Mouse (Mus musculus): ENCODE results near the gene Stra6. TPM values are rescaled to one million over a fixed set of nuclear protein-coding genes. Genes with fewer than 3 reads are reported as not detected.

Stra6 gene
- total and polyA plus RNA-seq, 2 experiments from 2014 or later, result 8.8 to 20.8 TPM

GRCm38 (mm10) chr9:58053102-58053501 lies 10.5 kb upstream of the Stra6 start:
- no peak overlapping the region for H3K4me3 ChIP-seq (ENCODE audit: low read depth, low read length)
- no peak overlapping the region for H3K9ac ChIP-seq (replicated peaks; ENCODE audit: low read length, poor library complexity, severe bottlenecking)
- H3K9me3 ChIP-seq (ENCODE audit: low read length), result no peaks in the 10 kb centered on the region
- H3K27ac ChIP-seq (ENCODE audit: low read depth, low read length), result no peak overlapping the region
- ATAC-seq (ENCODE audit: low FRiP score) (no peak), DNase-seq (ENCODE audit: low spot score) (peak; percentile 81)
- no peaks in the 10 kb centered on the region for H3K27me3 ChIP-seq (ENCODE audit: insufficient read depth, low read length)
- H3K4me2 ChIP-seq (ENCODE audit: low read depth, low read length, poor library complexity, severe bottlenecking), result no peak overlapping the region
- TF ChIP-seq CTCF (IDR thresholded peaks at IDR 0.05), result peak; percentile 84
- WGBS, result 21% methylated on average over 3 of the region's 3 CpGs
- peaks cover 22% of the 10 kb centered on the region for H3K4me1 ChIP-seq (ENCODE audit: insufficient read depth, low read length)
- H3K36me3 ChIP-seq (ENCODE audit: insufficient read depth, low read length), result no peaks in the 10 kb centered on the region

GRCm38 (mm10) chr9:58053544-58053943 lies 10.0 kb upstream of the Stra6 start:
- Histone ChIP-seq H3K9ac (replicated peaks; ENCODE audit: low read length, poor library complexity, severe bottlenecking) (no peak overlapping the region), H3K27ac (ENCODE audit: low read depth, low read length) (peak overlapping the region; percentile 43; the same call in 1 of the 2 replicates), H3K36me3 (ENCODE audit: insufficient read depth, low read length) (no peaks in the 10 kb centered on the region), H3K4me2 (ENCODE audit: low read depth, low read length, poor library complexity, severe bottlenecking) (no peak overlapping the region), H3K27me3 (ENCODE audit: insufficient read depth, low read length) (no peaks in the 10 kb centered on the region), H3K4me3 (ENCODE audit: low read depth, low read length) (no peak overlapping the region), H3K4me1 (ENCODE audit: insufficient read depth, low read length) (peaks cover 21% of the 10 kb centered on the region), H3K9me3 (ENCODE audit: low read length) (no peaks in the 10 kb centered on the region)
- TF ChIP-seq CTCF (IDR thresholded peaks at IDR 0.05), result no peak
- WGBS, result 40% methylated on average over 3 of the region's 3 CpGs
- DNase-seq (ENCODE audit: low spot score) (no peak), ATAC-seq (ENCODE audit: low FRiP score) (no peak)

- TF ChIP-seq CTCF (IDR thresholded peaks at IDR 0.05), result no peak
- DNase-seq (ENCODE audit: low spot score), result no peak
- no peak overlapping the region for H3K27ac ChIP-seq (ENCODE audit: low read depth, low read length)
- H3K4me2 ChIP-seq (ENCODE audit: low read depth, low read length, poor library complexity, severe bottlenecking), result no peak overlapping the region
- H3K9ac ChIP-seq (replicated peaks; ENCODE audit: low read length, poor library complexity, severe bottlenecking), result no peak overlapping the region
- H3K4me3 ChIP-seq (ENCODE audit: low read depth, low read length), result no peak overlapping the region
- H3K9me3 ChIP-seq (ENCODE audit: low read length), result no peaks in the 10 kb centered on the region
- H3K27me3 ChIP-seq (ENCODE audit: insufficient read depth, low read length), result no peaks in the 10 kb centered on the region
- no peak for ATAC-seq (ENCODE audit: low FRiP score)
- 83% methylated on average over 1 of the region's 1 CpGs for WGBS
- H3K36me3 ChIP-seq (ENCODE audit: insufficient read depth, low read length), result no peaks in the 10 kb centered on the region
- peaks cover 19% of the 10 kb centered on the region for H3K4me1 ChIP-seq (ENCODE audit: insufficient read depth, low read length)
Measured at GRCm38 (mm10) chr9:58054032-58054431, 9.6 kb upstream of the Stra6 start.

GRCm38 (mm10) chr9:58055666-58056065 lies 7.9 kb upstream of the Stra6 start:
- peaks cover 15% of the 10 kb centered on the region for H3K4me1 ChIP-seq (ENCODE audit: insufficient read depth, low read length)

GRCm38 (mm10) chr9:58059920-58060319 lies 3.7 kb upstream of the Stra6 start:
- H3K27ac ChIP-seq (ENCODE audit: low read depth, low read length), result no peak overlapping the region
- peaks cover 20% of the 10 kb centered on the region; the same call in 1 of the 2 replicates for H3K4me1 ChIP-seq (ENCODE audit: insufficient read depth, low read length)
- WGBS, result 36% methylated on average over 1 of the region's 1 CpGs
- no peak overlapping the region for H3K4me3 ChIP-seq (ENCODE audit: low read depth, low read length)
- TF ChIP-seq CTCF (IDR thresholded peaks at IDR 0.05), result no peak
- no peak for DNase-seq (ENCODE audit: low spot score)
- H3K27me3 ChIP-seq (ENCODE audit: insufficient read depth, low read length), result 0 out of 2 replicates have a peak, but pooled peaks cover 3% of the 10 kb centered on the region
- no peaks in the 10 kb centered on the region for H3K36me3 ChIP-seq (ENCODE audit: insufficient read depth, low read length)
- H3K9me3 ChIP-seq (ENCODE audit: low read length), result no peaks in the 10 kb centered on the region
- H3K9ac ChIP-seq (replicated peaks; ENCODE audit: low read length, poor library complexity, severe bottlenecking), result no peak overlapping the region
- H3K4me2 ChIP-seq (ENCODE audit: low read depth, low read length, poor library complexity, severe bottlenecking), result no peak overlapping the region
- ATAC-seq (ENCODE audit: low FRiP score), result no peak

More at GRCm38 (mm10) chr9:58055666-58056065, 7.9 kb upstream of the Stra6 start:
- peak; percentile 40 for DNase-seq (ENCODE audit: low spot score)
- Histone ChIP-seq H3K27ac (ENCODE audit: low read depth, low read length) (no peak overlapping the region), H3K4me3 (ENCODE audit: low read depth, low read length) (no peak overlapping the region), H3K9ac (replicated peaks; ENCODE audit: low read length, poor library complexity, severe bottlenecking) (no peak overlapping the region), H3K4me2 (ENCODE audit: low read depth, low read length, poor library complexity, severe bottlenecking) (no peak overlapping the region), H3K36me3 (ENCODE audit: insufficient read depth, low read length) (no peaks in the 10 kb centered on the region), H3K9me3 (ENCODE audit: low read length) (no peaks in the 10 kb centered on the region), H3K27me3 (ENCODE audit: insufficient read depth, low read length) (no peaks in the 10 kb centered on the region)
- TF ChIP-seq CTCF (IDR thresholded peaks at IDR 0.05), result no peak
- ATAC-seq (ENCODE audit: low FRiP score), result peak; percentile 18
- WGBS, result 65% methylated on average over 5 of the region's 5 CpGs

GRCm38 (mm10) chr9:58060677-58061667 lies 2.6 kb upstream of the Stra6 start:
- Histone ChIP-seq H3K27me3 (ENCODE audit: insufficient read depth, low read length) (0 out of 2 replicates have a peak, but pooled peaks cover 3% of the 10 kb centered on the region), H3K9ac (replicated peaks; ENCODE audit: low read length, poor library complexity, severe bottlenecking) (0 out of 2 replicates have a peak overlapping the region, but pooled peaks have one; percentile 10), H3K4me2 (ENCODE audit: low read depth, low read length, poor library complexity, severe bottlenecking) (no peak overlapping the region), H3K4me3 (ENCODE audit: low read depth, low read length) (no peak overlapping the region), H3K36me3 (ENCODE audit: insufficient read depth, low read length) (no peaks in the 10 kb centered on the region), H3K4me1 (ENCODE audit: insufficient read depth, low read length) (peaks cover 15% of the 10 kb centered on the region; the same call in 1 of the 2 replicates), H3K9me3 (ENCODE audit: low read length) (no peaks in the 10 kb centered on the region), H3K27ac (ENCODE audit: low read depth, low read length) (peak overlapping the region; percentile 43; the same call in 1 of the 2 replicates)
- 11% methylated on average over 23 of the region's 23 CpGs for WGBS
- TF ChIP-seq CTCF (IDR thresholded peaks at IDR 0.05), result no peak
- ATAC-seq (ENCODE audit: low FRiP score) (0 out of 2 replicates have a peak, but pooled peaks have one; percentile 21), DNase-seq (ENCODE audit: low spot score) (peak; percentile 58)

Measured in midbrain, postnatal 0 days (tissue).